Mouse (Mus musculus) gastrocnemius, adult 18-20 months (tissue): Measurements from ENCODE around the gene Vmn1r224. TPM values are rescaled to one million over a fixed set of nuclear protein-coding genes. Genes with fewer than 3 reads are reported as not detected.

Experiments used
- DNase-seq: peaks from one replicate; pipeline ENCODE4 v3.0.0; 2021; ENCODE audit warnings: low spot score
- long read RNA-seq, 2 experiments: library from polyadenylated mRNA; stranded (forward); transcript quantifications; one replicate each; pipeline ENCODE4 v2.0.0; 2021
- total RNA-seq, 2 experiments: library from RNA; stranded (reverse); gene quantifications; 2 replicates each; pipeline ENCODE4 v1.2.3; 2021

The Vmn1r224 gene
- total RNA-seq = not detected
- long read RNA-seq, experiment 1 = 0 reads
- long read RNA-seq, experiment 2 = 0 reads

GRCm38 (mm10) chr17:20413846-20414245 lies at the start of gene Vmn1r224:
Gene Vmn1r224 (plus strand): TSS chr17:20414146.
- no peak for DNase-seq

- no peak for DNase-seq
Measured at GRCm38 (mm10) chr17:20399105-20399504, 14.8 kb upstream of the Vmn1r224 start.

GRCm38 (mm10) chr17:20439263-20439662 lies 25.3 kb downstream of the Vmn1r224 start:
- DNase-seq = no peak

- DNase-seq = no peak
Measured at GRCm38 (mm10) chr17:20473311-20473710, 59.4 kb downstream of the Vmn1r224 start.

Other genes starting within 250 kb of the Vmn1r224 start
- not detected for gene Fpr-rs6, start 231.0 kb upstream of the Vmn1r224 start, total RNA-seq
- not detected for gene Vmn2r105, start 179.1 kb upstream of the Vmn1r224 start, total RNA-seq
- gene Vmn2r106, start 128.6 kb upstream of the Vmn1r224 start, total RNA-seq = not detected
- gene Vmn2r107, start 68.9 kb upstream of the Vmn1r224 start, total RNA-seq = not detected
- gene Vmn2r108, start 67.2 kb downstream of the Vmn1r224 start, total RNA-seq = not detected
- not detected for gene Vmn1r225, start 84.0 kb downstream of the Vmn1r224 start, total RNA-seq
- not detected for gene Vmn2r109, start 150.6 kb downstream of the Vmn1r224 start, total RNA-seq
- gene Vmn2r110, start 182.3 kb downstream of the Vmn1r224 start, total RNA-seq = not detected
- not detected for gene Fpr-rs3, start 210.7 kb downstream of the Vmn1r224 start, total RNA-seq